In the genomic region with DNA sequence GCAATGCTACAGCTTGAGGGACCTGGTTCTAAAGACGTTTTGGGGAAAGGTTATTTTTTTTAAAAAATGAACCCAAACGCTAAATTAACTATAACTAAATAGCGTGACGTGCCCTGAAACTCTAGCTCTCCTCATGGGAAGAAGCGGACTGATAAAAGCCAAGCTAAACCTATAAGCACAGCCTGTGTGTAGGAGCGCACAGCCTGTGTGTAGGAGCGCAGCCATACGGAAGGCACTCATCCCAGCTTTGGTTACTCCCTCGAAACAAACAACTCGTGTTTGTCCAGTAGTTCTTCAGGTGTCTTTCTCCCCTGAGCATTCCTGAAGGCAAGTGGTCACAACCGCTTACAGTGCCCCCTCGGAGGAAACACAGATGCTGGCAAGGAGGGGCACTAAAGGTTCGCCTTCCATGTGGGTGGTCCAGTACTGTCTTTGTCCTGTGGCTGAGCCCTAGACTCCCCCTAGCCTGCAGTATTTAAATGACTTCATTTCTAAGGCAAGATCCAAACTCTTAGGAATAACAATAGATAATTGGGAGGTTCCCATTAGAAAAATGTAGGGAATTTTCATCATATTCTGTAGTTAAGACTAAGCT, we compare ENCODE assay signal across 13 mouse cellular contexts. TPM values are rescaled to one million over a fixed set of nuclear protein-coding genes. Genes with fewer than 3 reads are reported as not detected.
DNase-seq lines count a peak whose midpoint lies in the region; ATAC-seq and TF ChIP-seq lines count a peak whose summit lies in the region.
"Had no signal": no experiment of that assay in that cellular context is flagged by ENCODE, and none has a peak within 500 bp of the region (broad histone marks: within the 10 kb centered on the region; RNA-seq: fewer than 3 reads in every experiment).

No protein-coding gene starts in this region.

- TF ChIP-seq POLR2A in kidney, adult 2 months (IDR thresholded peaks at IDR 0.05; ENCODE audit: low read depth, low read length): no peak
- TF ChIP-seq POLR2A in thymus, adult 2 months (IDR thresholded peaks at IDR 0.05; ENCODE audit: control insufficient read depth, extremely low read depth, insufficient read depth, low read length, poor library complexity): no peak

- H3K4me3 ChIP-seq in forebrain, embryonic 10.5 days: peak overlapping the region; percentile 17; the same call in 1 of the 2 replicates
- no peak overlapping the region for H3K4me3 ChIP-seq in forebrain, embryonic 16.5 days (replicated peaks; ENCODE audit: low read length)
- 0 out of 2 replicates have a peak overlapping the region, but pooled peaks have one; percentile 5 for H3K4me3 ChIP-seq in kidney, postnatal 0 days (replicated peaks; ENCODE audit: low read depth, low read length)
- H3K4me3 ChIP-seq in kidney, adult 2 months (ENCODE audit: insufficient read depth, low read depth, low read length): no peak overlapping the region
- H3K4me3 ChIP-seq in stomach, embryonic 14.5 days (ENCODE audit: low read depth, low read length): no peak overlapping the region
- H3K4me3 ChIP-seq in stomach, postnatal 0 days (ENCODE audit: low read depth, low read length): no peak overlapping the region
- H3K4me3 ChIP-seq in thymus, adult 2 months (ENCODE audit: control insufficient read depth, insufficient read depth, low read length): no peak overlapping the region
- H3K4me3 ChIP-seq: forebrain, embryonic 13.5 days had no signal

- ATAC-seq in forebrain, embryonic 16.5 days: no peak
- no peak for ATAC-seq in kidney, postnatal 0 days (replicated peaks; ENCODE audit: low FRiP score, low read depth)
- no peak for ATAC-seq in stomach, embryonic 14.5 days (ENCODE audit: insufficient number of reproducible peaks, insufficient read depth, low FRiP score, low read depth)
- no peak for ATAC-seq in stomach, postnatal 0 days (ENCODE audit: low FRiP score, low TSS enrichment)
- ATAC-seq: forebrain, embryonic 13.5 days had no signal

- DNase-seq in forebrain, embryonic 10.5 days (ENCODE audit: extremely low spot score, low spot score): peak; percentile 22
- DNase-seq in kidney, postnatal 0 days (ENCODE audit: low spot score): no peak
- no peak for DNase-seq in kidney, adult 2 months
- no peak for DNase-seq in stomach, postnatal 0 days (ENCODE audit: low spot score)
- DNase-seq in urinary bladder, postnatal 14 days (ENCODE audit: low spot score): no peak
- no peak for DNase-seq in thymus, adult 2 months
- DNase-seq: cerebellum, postnatal 14 days; gastrocnemius, postnatal 36 days; kidney, postnatal 14 days; left cerebral cortex, postnatal 4 days had no signal

- no peak for TF ChIP-seq EP300 in stomach, postnatal 0 days (optimal IDR thresholded peaks at IDR 0.05)

- no peak overlapping the region for H3K27ac ChIP-seq in forebrain, embryonic 10.5 days
- H3K27ac ChIP-seq in forebrain, embryonic 16.5 days (ENCODE audit: low read length): no peak overlapping the region
- H3K27ac ChIP-seq in kidney, postnatal 0 days: no peak overlapping the region
- no peak overlapping the region for H3K27ac ChIP-seq in kidney, adult 2 months (ENCODE audit: insufficient read depth, low read depth, low read length)
- H3K27ac ChIP-seq in stomach, embryonic 14.5 days (ENCODE audit: low read length): no peak overlapping the region
- H3K27ac ChIP-seq in stomach, postnatal 0 days (replicated peaks): no peak overlapping the region
- H3K27ac ChIP-seq in thymus, adult 2 months (ENCODE audit: control insufficient read depth, insufficient read depth, low read length): no peak overlapping the region
- H3K27ac ChIP-seq: forebrain, embryonic 13.5 days had no signal

- TF ChIP-seq CTCF in kidney, postnatal 0 days (IDR thresholded peaks at IDR 0.05; ENCODE audit: low read depth): no peak
- TF ChIP-seq CTCF in kidney, adult 2 months (conservative IDR thresholded peaks at IDR 0.05; ENCODE audit: insufficient read depth, insufficient read length, low read depth, low read length): no peak
- no peak for TF ChIP-seq CTCF in stomach, postnatal 0 days (IDR thresholded peaks at IDR 0.05; ENCODE audit: low read depth)
- TF ChIP-seq CTCF in thymus, adult 2 months (IDR thresholded peaks at IDR 0.05; ENCODE audit: borderline replicate concordance, control insufficient read depth, extremely low read depth, insufficient read depth, low read length, poor library complexity): no peak

- no peak overlapping the region for H3K4me2 ChIP-seq in forebrain, embryonic 16.5 days (ENCODE audit: low read length)
- H3K4me2 ChIP-seq in kidney, postnatal 0 days (ENCODE audit: low read length): peak overlapping the region; percentile 39; the same call in 1 of the 2 replicates
- peak overlapping the region; percentile 22; the same call in 1 of the 2 replicates for H3K4me2 ChIP-seq in stomach, embryonic 14.5 days (replicated peaks; ENCODE audit: low read depth, low read length)
- no peak overlapping the region for H3K4me2 ChIP-seq in stomach, postnatal 0 days (replicated peaks; ENCODE audit: low read depth)
- H3K4me2 ChIP-seq: forebrain, embryonic 13.5 days had no signal

- 29% methylated on average over 13 of the region's 13 CpGs for WGBS in forebrain, embryonic 10.5 days
- 28% methylated on average over 13 of the region's 13 CpGs for WGBS in forebrain, embryonic 16.5 days
- WGBS in kidney, postnatal 0 days: 16% methylated on average over 13 of the region's 13 CpGs
- WGBS in kidney, adult 2 months: 20% methylated on average over 13 of the region's 13 CpGs
- WGBS in stomach, embryonic 14.5 days: 24% methylated on average over 13 of the region's 13 CpGs
- WGBS in stomach, postnatal 0 days: 26% methylated on average over 13 of the region's 13 CpGs
- 75% methylated on average over 13 of the region's 13 CpGs for WGBS in thymus, adult 2 months

- no peaks in the 10 kb centered on the region for H3K9me3 ChIP-seq in forebrain, embryonic 10.5 days
- no peaks in the 10 kb centered on the region for H3K9me3 ChIP-seq in forebrain, embryonic 16.5 days (ENCODE audit: control insufficient read depth, low read length)
- no peaks in the 10 kb centered on the region for H3K9me3 ChIP-seq in kidney, postnatal 0 days (replicated peaks; ENCODE audit: low read length)
- no peaks in the 10 kb centered on the region for H3K9me3 ChIP-seq in stomach, embryonic 14.5 days (ENCODE audit: control insufficient read depth, low read depth, low read length)
- no peaks in the 10 kb centered on the region for H3K9me3 ChIP-seq in stomach, postnatal 0 days (ENCODE audit: control insufficient read depth, low read length)
- H3K9me3 ChIP-seq: forebrain, embryonic 13.5 days had no signal

- peaks cover 4% of the 10 kb centered on the region for H3K27me3 ChIP-seq in forebrain, embryonic 10.5 days (ENCODE audit: poor library complexity, severe bottlenecking)
- H3K27me3 ChIP-seq in forebrain, embryonic 16.5 days (replicated peaks; ENCODE audit: control insufficient read depth, insufficient read depth, low read length): no peaks in the 10 kb centered on the region
- no peaks in the 10 kb centered on the region for H3K27me3 ChIP-seq in kidney, postnatal 0 days (ENCODE audit: insufficient read depth, low read length)
- H3K27me3 ChIP-seq in kidney, adult 2 months (replicated peaks; ENCODE audit: control insufficient read depth, insufficient read depth, low read length): no peaks in the 10 kb centered on the region
- no peaks in the 10 kb centered on the region for H3K27me3 ChIP-seq in stomach, embryonic 14.5 days (ENCODE audit: control insufficient read depth, insufficient read depth, low read length)
- H3K27me3 ChIP-seq in stomach, postnatal 0 days (ENCODE audit: control insufficient read depth, insufficient read depth, low read length): no peaks in the 10 kb centered on the region
- no peaks in the 10 kb centered on the region for H3K27me3 ChIP-seq in thymus, adult 2 months (ENCODE audit: control insufficient read depth, insufficient read depth, low read length)
- H3K27me3 ChIP-seq: forebrain, embryonic 13.5 days had no signal

- no peak overlapping the region for H3K9ac ChIP-seq in forebrain, embryonic 16.5 days (replicated peaks; ENCODE audit: low read depth, low read length)
- no peak overlapping the region for H3K9ac ChIP-seq in kidney, postnatal 0 days (ENCODE audit: low read depth, low read length)
- no peak overlapping the region for H3K9ac ChIP-seq in stomach, embryonic 14.5 days (replicated peaks; ENCODE audit: low read depth, low read length)
- no peak overlapping the region for H3K9ac ChIP-seq in stomach, postnatal 0 days (ENCODE audit: low read length)
- H3K9ac ChIP-seq: forebrain, embryonic 13.5 days had no signal

- H3K36me3 ChIP-seq in forebrain, embryonic 10.5 days (replicated peaks): no peaks in the 10 kb centered on the region
- no peaks in the 10 kb centered on the region for H3K36me3 ChIP-seq in forebrain, embryonic 16.5 days (ENCODE audit: control insufficient read depth, insufficient read depth)
- no peaks in the 10 kb centered on the region for H3K36me3 ChIP-seq in kidney, postnatal 0 days (ENCODE audit: insufficient read depth, low read length)
- no peaks in the 10 kb centered on the region for H3K36me3 ChIP-seq in kidney, adult 2 months (ENCODE audit: control insufficient read depth, insufficient read depth, low read length)
- no peaks in the 10 kb centered on the region for H3K36me3 ChIP-seq in stomach, embryonic 14.5 days (ENCODE audit: control insufficient read depth, insufficient read depth, low read length)
- H3K36me3 ChIP-seq in stomach, postnatal 0 days (ENCODE audit: control insufficient read depth, insufficient read depth, low read length): no peaks in the 10 kb centered on the region
- no peaks in the 10 kb centered on the region for H3K36me3 ChIP-seq in thymus, adult 2 months (ENCODE audit: control insufficient read depth, insufficient read depth, low read length)

- H3K4me1 ChIP-seq in forebrain, embryonic 10.5 days: peaks cover 7% of the 10 kb centered on the region
- no peaks in the 10 kb centered on the region for H3K4me1 ChIP-seq in forebrain, embryonic 16.5 days (replicated peaks; ENCODE audit: control insufficient read depth, insufficient read depth, low read length)
- no peaks in the 10 kb centered on the region for H3K4me1 ChIP-seq in kidney, postnatal 0 days (replicated peaks; ENCODE audit: insufficient read depth, low read length)
- no peaks in the 10 kb centered on the region for H3K4me1 ChIP-seq in kidney, adult 2 months (ENCODE audit: control insufficient read depth, insufficient read depth, low read length)
- no peaks in the 10 kb centered on the region for H3K4me1 ChIP-seq in stomach, embryonic 14.5 days (ENCODE audit: control insufficient read depth, insufficient read depth, low read length)
- H3K4me1 ChIP-seq in stomach, postnatal 0 days (replicated peaks; ENCODE audit: control insufficient read depth, insufficient read depth): no peaks in the 10 kb centered on the region
- H3K4me1 ChIP-seq in thymus, adult 2 months (replicated peaks; ENCODE audit: control insufficient read depth, insufficient read depth, low read length): no peaks in the 10 kb centered on the region
- H3K4me1 ChIP-seq: forebrain, embryonic 13.5 days had no signal

RNA-seq across cellular contexts. Expression of a gene that starts 39.1 kb away (rescaled TPM):
- polyA plus RNA-seq in forebrain, embryonic 10.5 days (2016; fragmentation: Nextera tagmentation; extraction: Ambion mirVana): 11.1 and 15.3 TPM in 2 replicates
- polyA plus RNA-seq in forebrain, embryonic 16.5 days (2015; fragmentation: Nextera tagmentation; extraction: Ambion mirVana): 0.86 and 4.9 TPM in 2 replicates
- 6.5 and 7.0 TPM in 2 replicates for polyA plus RNA-seq in kidney, postnatal 0 days (2015; fragmentation: Nextera tagmentation; extraction: Ambion mirVana)
- polyA plus RNA-seq in kidney, adult 2 months (2012; rRNA removed): 9.9 and 10.5 TPM in 2 replicates
- polyA plus RNA-seq in stomach, embryonic 14.5 days (2014; fragmentation: Nextera tagmentation; extraction: Ambion mirVana): 24.2 and 24.7 TPM in 2 replicates
- polyA plus RNA-seq in stomach, postnatal 0 days (2015; fragmentation: Nextera tagmentation; extraction: Ambion mirVana): 9.7 and 10.8 TPM in 2 replicates
- 0.19 and 0.26 TPM in 2 replicates for polyA plus RNA-seq in thymus, adult 2 months (2012; rRNA removed)

Comparison
In these comparisons a context has a peak if more than half of its experiments do, and no peak if none do; other contexts are left out.
1. H3K4me3 ChIP-seq: peak in forebrain, embryonic 10.5 days (single experiment) and kidney, postnatal 0 days (single experiment); none in forebrain, embryonic 16.5 days (single experiment), kidney, adult 2 months (single experiment), stomach, embryonic 14.5 days (single experiment), stomach, postnatal 0 days (single experiment) and thymus, adult 2 months (single experiment).
2. H3K4me2 ChIP-seq: peak in kidney, postnatal 0 days (single experiment) and stomach, embryonic 14.5 days (single experiment); none in forebrain, embryonic 16.5 days (single experiment) and stomach, postnatal 0 days (single experiment).